Mouse (Mus musculus): ENCODE results near the gene Aqp2.

- TF ChIP-seq MAX (IDR thresholded peaks at IDR 0.05) = no peak
- no peak for TF ChIP-seq CTCF (IDR thresholded peaks at IDR 0.05; ENCODE audit: control insufficient read depth, insufficient read depth, insufficient read length)
- no peak for TF ChIP-seq CEBPB (IDR thresholded peaks at IDR 0.05; ENCODE audit: low read depth)
- no peak for TF ChIP-seq MYOD1 (IDR thresholded peaks at IDR 0.05; ENCODE audit: control insufficient read depth, insufficient read length, low read depth)
- no peak for TF ChIP-seq USF1 (IDR thresholded peaks at IDR 0.05; ENCODE audit: low read depth)
Observed at GRCm38 (mm10) chr15:99544047-99544446, 34.8 kb upstream of the Aqp2 start.

All from C2C12 (cell line).